Mouse (Mus musculus): Measurements from ENCODE around the gene Dlg1. TPM values are rescaled to one million over a fixed set of nuclear protein-coding genes. Genes with fewer than 3 reads are reported as not detected.

Gene Dlg1
- polyA plus RNA-seq, 1 experiment from 2014 or later = 26.4 TPM

- Histone ChIP-seq H3K27me3 (ENCODE audit: control insufficient read depth, insufficient read depth, low read length) (no peaks in the 10 kb centered on the region), H3K9me3 (ENCODE audit: control insufficient read depth, low read length) (no peaks in the 10 kb centered on the region), H3K27ac (ENCODE audit: low read depth, low read length) (no peak overlapping the region), H3K9ac (ENCODE audit: low read depth, low read length) (no peak overlapping the region), H3K4me3 (ENCODE audit: low read depth, low read length) (no peak overlapping the region), H3K4me1 (replicated peaks; ENCODE audit: control insufficient read depth, insufficient read depth, low read length) (no peaks in the 10 kb centered on the region), H3K36me3 (ENCODE audit: control insufficient read depth, insufficient read depth, low read length) (no peaks in the 10 kb centered on the region), H3K4me2 (replicated peaks; ENCODE audit: low read depth, low read length) (no peak overlapping the region)
- DNase-seq (ENCODE audit: low spot score) (no peak), ATAC-seq (ENCODE audit: low FRiP score) (no peak)
- 91% methylated on average over 1 of the region's 1 CpGs for WGBS
Measured at GRCm38 (mm10) chr16:31757606-31758005, 94.4 kb downstream of the Dlg1 start.

GRCm38 (mm10) chr16:31759416-31759815, 96.2 kb downstream of the Dlg1 start:
- WGBS = 79% methylated on average over 6 of the region's 6 CpGs
- ATAC-seq (ENCODE audit: low FRiP score) (no peak), DNase-seq (ENCODE audit: low spot score) (no peak)
- H3K9me3 ChIP-seq (ENCODE audit: control insufficient read depth, low read length) = no peaks in the 10 kb centered on the region
- H3K36me3 ChIP-seq (ENCODE audit: control insufficient read depth, insufficient read depth, low read length) = no peaks in the 10 kb centered on the region
- no peak overlapping the region for H3K4me3 ChIP-seq (ENCODE audit: low read depth, low read length)
- no peaks in the 10 kb centered on the region for H3K27me3 ChIP-seq (ENCODE audit: control insufficient read depth, insufficient read depth, low read length)
- no peak overlapping the region for H3K27ac ChIP-seq (ENCODE audit: low read depth, low read length)
- H3K4me2 ChIP-seq (replicated peaks; ENCODE audit: low read depth, low read length) = no peak overlapping the region
- no peaks in the 10 kb centered on the region for H3K4me1 ChIP-seq (replicated peaks; ENCODE audit: control insufficient read depth, insufficient read depth, low read length)
- no peak overlapping the region for H3K9ac ChIP-seq (ENCODE audit: low read depth, low read length)

- Histone ChIP-seq H3K4me3 (ENCODE audit: low read depth, low read length) (no peak overlapping the region), H3K9me3 (ENCODE audit: control insufficient read depth, low read length) (no peaks in the 10 kb centered on the region), H3K36me3 (ENCODE audit: control insufficient read depth, insufficient read depth, low read length) (no peaks in the 10 kb centered on the region), H3K4me1 (replicated peaks; ENCODE audit: control insufficient read depth, insufficient read depth, low read length) (no peaks in the 10 kb centered on the region), H3K4me2 (replicated peaks; ENCODE audit: low read depth, low read length) (no peak overlapping the region), H3K27me3 (ENCODE audit: control insufficient read depth, insufficient read depth, low read length) (no peaks in the 10 kb centered on the region), H3K9ac (ENCODE audit: low read depth, low read length) (no peak overlapping the region), H3K27ac (ENCODE audit: low read depth, low read length) (no peak overlapping the region)
- no peak for ATAC-seq (ENCODE audit: low FRiP score)
- WGBS = 97% methylated on average over 6 of the region's 6 CpGs
- no peak for DNase-seq (ENCODE audit: low spot score)
Measured at GRCm38 (mm10) chr16:31766298-31766697, 103.1 kb downstream of the Dlg1 start.

- no peak overlapping the region for H3K4me3 ChIP-seq (ENCODE audit: low read depth, low read length)
- no peak for DNase-seq (ENCODE audit: low spot score)
- H3K9ac ChIP-seq (ENCODE audit: low read depth, low read length) = no peak overlapping the region
- H3K36me3 ChIP-seq (ENCODE audit: control insufficient read depth, insufficient read depth, low read length) = no peaks in the 10 kb centered on the region
- no peaks in the 10 kb centered on the region for H3K4me1 ChIP-seq (replicated peaks; ENCODE audit: control insufficient read depth, insufficient read depth, low read length)
- no peak overlapping the region for H3K27ac ChIP-seq (ENCODE audit: low read depth, low read length)
- no peaks in the 10 kb centered on the region for H3K27me3 ChIP-seq (ENCODE audit: control insufficient read depth, insufficient read depth, low read length)
- no peak for ATAC-seq (ENCODE audit: low FRiP score)
- 62% methylated on average over 3 of the region's 3 CpGs for WGBS
- H3K4me2 ChIP-seq (replicated peaks; ENCODE audit: low read depth, low read length) = no peak overlapping the region
- H3K9me3 ChIP-seq (ENCODE audit: control insufficient read depth, low read length) = no peaks in the 10 kb centered on the region
Measured at GRCm38 (mm10) chr16:31766715-31767114, 103.5 kb downstream of the Dlg1 start.

- ATAC-seq (ENCODE audit: low FRiP score) = no peak
- H3K9ac ChIP-seq (ENCODE audit: low read depth, low read length) = no peak overlapping the region
- H3K4me3 ChIP-seq (ENCODE audit: low read depth, low read length) = no peak overlapping the region
- H3K36me3 ChIP-seq (ENCODE audit: control insufficient read depth, insufficient read depth, low read length) = no peaks in the 10 kb centered on the region
- no peak overlapping the region for H3K4me2 ChIP-seq (replicated peaks; ENCODE audit: low read depth, low read length)
- H3K27me3 ChIP-seq (ENCODE audit: control insufficient read depth, insufficient read depth, low read length) = no peaks in the 10 kb centered on the region
- 89% methylated on average over 10 of the region's 10 CpGs for WGBS
- DNase-seq (ENCODE audit: low spot score) = no peak
- H3K4me1 ChIP-seq (replicated peaks; ENCODE audit: control insufficient read depth, insufficient read depth, low read length) = no peaks in the 10 kb centered on the region
- H3K27ac ChIP-seq (ENCODE audit: low read depth, low read length) = no peak overlapping the region
- H3K9me3 ChIP-seq (ENCODE audit: control insufficient read depth, low read length) = no peaks in the 10 kb centered on the region
Measured at GRCm38 (mm10) chr16:31775924-31776323, 112.7 kb downstream of the Dlg1 start.

GRCm38 (mm10) chr16:31781015-31781414, 117.8 kb downstream of the Dlg1 start:
- no peak overlapping the region for H3K4me3 ChIP-seq (ENCODE audit: low read depth, low read length)
- no peaks in the 10 kb centered on the region for H3K4me1 ChIP-seq (replicated peaks; ENCODE audit: control insufficient read depth, insufficient read depth, low read length)
- no peaks in the 10 kb centered on the region for H3K27me3 ChIP-seq (ENCODE audit: control insufficient read depth, insufficient read depth, low read length)
- H3K9me3 ChIP-seq (ENCODE audit: control insufficient read depth, low read length) = no peaks in the 10 kb centered on the region
- DNase-seq (ENCODE audit: low spot score) (no peak), ATAC-seq (ENCODE audit: low FRiP score) (no peak)
- H3K4me2 ChIP-seq (replicated peaks; ENCODE audit: low read depth, low read length) = no peak overlapping the region
- WGBS = 81% methylated on average over 6 of the region's 6 CpGs
- no peaks in the 10 kb centered on the region for H3K36me3 ChIP-seq (ENCODE audit: control insufficient read depth, insufficient read depth, low read length)
- no peak overlapping the region for H3K9ac ChIP-seq (ENCODE audit: low read depth, low read length)
- H3K27ac ChIP-seq (ENCODE audit: low read depth, low read length) = no peak overlapping the region

- no peak for ATAC-seq (ENCODE audit: low FRiP score)
- Histone ChIP-seq H3K9me3 (ENCODE audit: control insufficient read depth, low read length) (no peaks in the 10 kb centered on the region), H3K9ac (ENCODE audit: low read depth, low read length) (no peak overlapping the region), H3K4me1 (replicated peaks; ENCODE audit: control insufficient read depth, insufficient read depth, low read length) (no peaks in the 10 kb centered on the region), H3K36me3 (ENCODE audit: control insufficient read depth, insufficient read depth, low read length) (no peaks in the 10 kb centered on the region), H3K4me2 (replicated peaks; ENCODE audit: low read depth, low read length) (no peak overlapping the region), H3K27ac (ENCODE audit: low read depth, low read length) (no peak overlapping the region), H3K4me3 (ENCODE audit: low read depth, low read length) (no peak overlapping the region), H3K27me3 (ENCODE audit: control insufficient read depth, insufficient read depth, low read length) (no peaks in the 10 kb centered on the region)
- WGBS = 96% methylated on average over 9 of the region's 9 CpGs
- DNase-seq (ENCODE audit: low spot score) = no peak
Measured at GRCm38 (mm10) chr16:31790056-31790455, 126.8 kb downstream of the Dlg1 start.

GRCm38 (mm10) chr16:31803644-31804043, 140.4 kb downstream of the Dlg1 start:
- no peak overlapping the region for H3K4me3 ChIP-seq (ENCODE audit: low read depth, low read length)
- H3K4me2 ChIP-seq (replicated peaks; ENCODE audit: low read depth, low read length) = no peak overlapping the region
- H3K4me1 ChIP-seq (replicated peaks; ENCODE audit: control insufficient read depth, insufficient read depth, low read length) = no peaks in the 10 kb centered on the region
- DNase-seq (ENCODE audit: low spot score) (no peak), ATAC-seq (ENCODE audit: low FRiP score) (no peak)
- no peak overlapping the region for H3K9ac ChIP-seq (ENCODE audit: low read depth, low read length)
- no peaks in the 10 kb centered on the region for H3K27me3 ChIP-seq (ENCODE audit: control insufficient read depth, insufficient read depth, low read length)
- H3K36me3 ChIP-seq (ENCODE audit: control insufficient read depth, insufficient read depth, low read length) = no peaks in the 10 kb centered on the region
- no peak overlapping the region for H3K27ac ChIP-seq (ENCODE audit: low read depth, low read length)
- no peaks in the 10 kb centered on the region for H3K9me3 ChIP-seq (ENCODE audit: control insufficient read depth, low read length)
- WGBS = 87% methylated on average over 3 of the region's 3 CpGs

GRCm38 (mm10) chr16:31826049-31826448, 162.8 kb downstream of the Dlg1 start:
- DNase-seq (ENCODE audit: low spot score) = peak; percentile 30
- Histone ChIP-seq H3K27ac (ENCODE audit: low read depth, low read length) (no peak overlapping the region), H3K4me3 (ENCODE audit: low read depth, low read length) (no peak overlapping the region), H3K36me3 (ENCODE audit: control insufficient read depth, insufficient read depth, low read length) (no peaks in the 10 kb centered on the region), H3K9ac (ENCODE audit: low read depth, low read length) (no peak overlapping the region), H3K27me3 (ENCODE audit: control insufficient read depth, insufficient read depth, low read length) (no peaks in the 10 kb centered on the region), H3K4me1 (replicated peaks; ENCODE audit: control insufficient read depth, insufficient read depth, low read length) (no peaks in the 10 kb centered on the region), H3K9me3 (ENCODE audit: control insufficient read depth, low read length) (no peaks in the 10 kb centered on the region), H3K4me2 (replicated peaks; ENCODE audit: low read depth, low read length) (no peak overlapping the region)
- ATAC-seq (ENCODE audit: low FRiP score) = peak; percentile 45; the same call in 1 of the 2 replicates
- WGBS = 22% methylated on average over 4 of the region's 4 CpGs
